Mouse (Mus musculus) forebrain, postnatal 0 days (tissue): ENCODE results near the gene Mad2l2. TPM values are rescaled to one million over a fixed set of nuclear protein-coding genes. Genes with fewer than 3 reads are reported as not detected.
A peak's percentile ranks its signal among the peaks of the same experiment; 100 is the strongest.

ENCODE experiments used
- ATAC-seq: fragments of 200-750 bp; cut with Nextera tagmentation; 2 replicates; pipeline ENCODE4 v1.8.0; 2017; ENCODE audit warnings: mild to moderate bottlenecking, moderate library complexity
- DNase-seq: peaks from one replicate; pipeline ENCODE4 v3.0.0-alpha.2; 2015
- H3K27ac ChIP-seq: fragments of 300-500 bp; sonication (generic); 2 replicates; pipeline ENCODE4 v1.5.1; 2014; ENCODE audit warnings: low read depth, mild to moderate bottlenecking, antibody characterized with exemption, low read length, moderate library complexity, mixed read lengths
- H3K27me3 ChIP-seq: fragments of 300-500 bp; sonication (generic); 2 replicates; pipeline ENCODE4 v1.6.1; 2014; ENCODE audit warnings: mild to moderate bottlenecking, low read length, mixed read lengths; ENCODE audit not compliant: insufficient read depth
- H3K36me3 ChIP-seq: fragments of 300-500 bp; sonication (generic); 2 replicates; pipeline ENCODE4 v1.6.1; 2014; ENCODE audit warnings: mild to moderate bottlenecking, moderate library complexity; ENCODE audit not compliant: insufficient read depth
- H3K4me1 ChIP-seq: fragments of 300-500 bp; sonication (generic); 2 replicates; pipeline ENCODE4 v1.6.1; 2014; ENCODE audit warnings: antibody characterized with exemption; ENCODE audit not compliant: insufficient read depth
- H3K4me2 ChIP-seq: fragments of 300-500 bp; sonication (generic); 2 replicates; pipeline ENCODE4 v1.6.1; 2014; ENCODE audit warnings: low read depth, mild to moderate bottlenecking, moderate library complexity
- H3K4me3 ChIP-seq: fragments of 300-500 bp; sonication (generic); 2 replicates; pipeline ENCODE4 v1.5.1; 2014; ENCODE audit warnings: low read depth, low read length, mixed read lengths
- H3K9ac ChIP-seq: fragments of 300-500 bp; sonication (generic); 2 replicates; pipeline ENCODE4 v1.6.1; 2014; ENCODE audit warnings: mild to moderate bottlenecking
- H3K9me3 ChIP-seq: fragments of 300-500 bp; sonication (generic); 2 replicates; pipeline ENCODE4 v1.6.1; 2016; ENCODE audit warnings: low read length
- CTCF ChIP-seq: sonication (generic); IDR thresholded peaks from 2 replicates; pipeline ENCODE4 v1.5.1; 2016; ENCODE audit warnings: antibody characterized with exemption, control low read depth, low read depth
- WGBS: fragments of 180-500 bp; shearing (Covaris S2); extraction: QIAGEN DNeasy Blood & Tissue Kit; methylation state at CpG from one replicate; pipeline ENCODE4 v1.1.7; 2014; 5-methylcytosine and 5-hydroxymethylcytosine counted together
- polyA plus RNA-seq: library from polyadenylated mRNA; unstranded; fragments of >200 nt; fragmentation: Nextera tagmentation; extraction: Ambion mirVana; gene quantifications from 2 replicates; pipeline ENCODE4 v1.2.1, GENCODE M21; 2015
- total RNA-seq: library from RNA; depleted of rRNA; stranded (reverse); fragments of >200 nt; gene quantifications from 2 replicates; pipeline ENCODE4 v1.2.3, GENCODE M21; 2014

Gene Mad2l2
- total and polyA plus RNA-seq, 2 experiments from 2014 or later, result 45.7 to 104 TPM

- H3K27ac ChIP-seq, result no peak overlapping the region
- H3K27me3 ChIP-seq, result no peaks in the 10 kb centered on the region
- 55% methylated on average over 10 of the region's 10 CpGs for WGBS
- TF ChIP-seq CTCF, result no peak
- DNase-seq, result no peak
- peaks cover 5% of the 10 kb centered on the region; the same call in 1 of the 2 replicates for H3K4me1 ChIP-seq
- no peak overlapping the region for H3K4me2 ChIP-seq
- H3K4me3 ChIP-seq, result no peak overlapping the region
- ATAC-seq, result no peak
- no peak overlapping the region for H3K9ac ChIP-seq
- no peaks in the 10 kb centered on the region for H3K36me3 ChIP-seq
- H3K9me3 ChIP-seq, result no peaks in the 10 kb centered on the region
Measured at GRCm38 (mm10) chr4:148085131-148085906, 44.9 kb upstream of the Mad2l2 start.

DNA sequence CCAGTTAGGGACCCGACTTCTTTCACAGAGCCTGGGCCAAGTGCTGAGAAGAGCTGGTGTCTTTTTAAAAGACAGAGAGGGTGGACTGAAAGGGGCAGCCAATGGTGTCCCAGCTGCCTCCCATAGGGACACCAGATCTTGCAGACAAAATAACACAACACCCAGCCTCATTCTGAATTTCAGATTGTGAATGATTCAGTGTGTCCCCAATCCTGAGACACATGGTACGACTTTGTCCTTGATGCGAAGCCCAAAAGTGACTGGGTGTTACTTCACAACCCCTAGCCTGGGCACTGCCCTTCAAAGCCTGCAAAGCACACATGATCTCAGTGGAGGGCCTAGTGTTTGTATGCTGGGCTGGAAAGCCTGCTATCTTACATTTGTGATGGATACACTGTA, 44.3 kb upstream of the Mad2l2 start:
- no peak overlapping the region for H3K4me2 ChIP-seq
- no peaks in the 10 kb centered on the region for H3K27me3 ChIP-seq
- no peaks in the 10 kb centered on the region for H3K9me3 ChIP-seq
- no peak overlapping the region for H3K27ac ChIP-seq
- no peak overlapping the region for H3K9ac ChIP-seq
- WGBS, result 77% methylated on average over 3 of the region's 3 CpGs
- DNase-seq, result no peak
- H3K4me3 ChIP-seq, result no peak overlapping the region
- no peak for ATAC-seq
- H3K4me1 ChIP-seq, result peaks cover 5% of the 10 kb centered on the region; the same call in 1 of the 2 replicates
- TF ChIP-seq CTCF, result no peak
- H3K36me3 ChIP-seq, result no peaks in the 10 kb centered on the region

DNA sequence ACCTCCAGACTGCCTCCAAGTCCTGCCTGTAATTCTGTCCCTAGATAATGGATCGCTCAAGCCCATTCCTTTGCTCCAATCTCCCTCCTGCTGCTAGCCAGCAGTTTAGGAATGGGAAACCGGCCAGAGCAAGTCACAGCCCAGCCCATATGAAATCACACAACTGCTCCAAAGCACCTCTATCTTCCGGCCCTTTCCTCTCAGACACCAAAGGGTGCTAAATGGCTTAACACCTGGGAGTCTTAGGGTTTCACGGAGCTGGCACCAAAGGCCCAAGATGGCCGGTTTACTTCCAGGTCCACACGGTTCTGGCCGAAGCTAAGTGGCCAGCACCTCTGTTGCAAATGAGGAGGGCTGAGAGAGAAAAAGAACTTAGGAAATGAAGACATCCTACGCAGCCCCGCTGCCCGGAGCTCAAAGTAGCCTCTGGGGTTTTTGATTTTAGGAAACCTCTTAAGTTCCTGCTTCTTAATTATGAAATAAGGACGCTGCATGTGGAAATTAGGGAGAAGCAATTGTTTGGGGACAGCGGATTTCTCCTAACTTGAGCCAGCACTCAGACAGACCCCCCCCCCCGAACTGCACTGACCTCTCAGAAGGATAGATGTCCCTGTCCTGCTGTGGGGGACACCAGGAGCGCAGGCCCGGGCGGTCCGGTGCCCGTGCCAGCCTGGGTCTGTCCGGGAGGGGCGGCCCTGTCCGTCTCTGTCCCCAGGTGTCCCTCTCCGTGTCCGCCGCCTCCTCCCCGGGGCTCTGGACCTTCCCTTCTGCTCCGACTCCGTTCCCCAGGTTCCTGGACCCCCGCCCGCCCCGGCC, 42.9 kb upstream of the Mad2l2 start:
- no peak for TF ChIP-seq CTCF
- Histone ChIP-seq H3K9me3 (no peaks in the 10 kb centered on the region), H3K4me3 (peak overlapping the region; percentile 46), H3K36me3 (no peaks in the 10 kb centered on the region), H3K9ac (peak overlapping the region; percentile 50), H3K27ac (peak overlapping the region; percentile 57; the same call in 1 of the 2 replicates), H3K27me3 (no peaks in the 10 kb centered on the region), H3K4me1 (peaks cover 5% of the 10 kb centered on the region; the same call in 1 of the 2 replicates), H3K4me2 (peak overlapping the region; percentile 90)
- ATAC-seq (peak; percentile 23), DNase-seq (no peak)
- WGBS, result 6% methylated on average over 28 of the region's 30 CpGs

DNA sequence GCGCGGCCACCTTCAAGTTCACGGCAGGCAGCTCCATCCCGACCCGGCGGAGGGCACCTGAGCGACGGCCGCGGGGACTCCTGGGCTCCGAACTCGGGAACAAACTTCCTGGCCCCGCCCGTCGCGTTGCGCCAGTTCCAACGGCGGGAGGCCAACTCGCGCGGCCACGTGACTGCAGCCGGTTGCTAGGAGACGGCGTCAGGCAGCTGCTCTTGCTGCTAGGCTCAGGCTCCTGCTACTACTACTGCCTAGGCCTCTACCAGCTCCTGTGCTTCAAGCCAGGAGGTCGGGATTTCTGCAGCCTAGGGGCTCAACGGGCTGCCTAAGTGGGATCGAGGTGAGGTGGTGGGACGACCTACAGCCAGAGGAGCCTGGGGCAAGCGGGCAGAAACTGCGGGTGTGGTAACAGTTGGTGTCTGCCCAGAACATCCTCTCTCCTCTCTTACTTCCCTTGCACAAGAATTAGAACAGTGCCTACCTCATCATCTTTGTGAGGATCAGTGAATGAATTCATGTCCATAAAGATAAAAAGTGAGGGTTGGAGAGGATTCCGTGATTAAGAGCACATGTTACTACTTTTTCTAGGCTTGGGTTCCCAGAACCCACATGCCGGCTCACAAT, 42.2 kb upstream of the Mad2l2 start, which contains the start of gene Agtrap:
Gene Agtrap (minus strand): TSS at position 125 of the 621 bp plus-strand sequence.
- peak; percentile 97 for ATAC-seq
- Histone ChIP-seq H3K27ac (peak within 1 kb of the TSS; percentile 57), H3K27me3 (no peaks in the 10 kb centered on the region), H3K9ac (peak within 1 kb of the TSS; percentile 50), H3K4me1 (peaks cover 5% of the 10 kb centered on the region; the same call in 1 of the 2 replicates), H3K4me2 (peak within 1 kb of the TSS; percentile 90), H3K9me3 (no peaks in the 10 kb centered on the region), H3K4me3 (peak within 1 kb of the TSS; percentile 46), H3K36me3 (no peaks in the 10 kb centered on the region)
- WGBS, result 4% methylated on average over 34 of the region's 34 CpGs
- peak; percentile 95 for DNase-seq
- no peak for TF ChIP-seq CTCF

DNA sequence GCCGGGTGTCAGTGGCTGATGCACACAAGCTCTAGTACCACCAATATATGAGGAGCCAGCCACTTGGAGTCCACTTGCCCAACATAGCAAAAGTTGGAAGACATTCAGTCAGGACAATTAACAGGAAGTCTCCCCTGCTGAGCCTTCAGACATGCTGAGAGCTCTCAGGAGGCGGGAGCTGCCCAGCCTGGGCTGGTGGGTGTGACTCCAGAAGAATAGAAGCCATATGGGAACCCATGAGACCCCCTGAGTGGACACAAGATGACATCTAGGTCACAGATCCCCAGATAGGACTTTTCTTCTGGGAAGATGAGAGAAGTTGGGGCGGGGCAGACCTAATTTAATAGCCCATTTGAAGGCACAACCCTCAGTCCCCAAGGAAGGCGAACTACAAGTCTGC, 41.0 kb upstream of the Mad2l2 start:
- peaks cover 5% of the 10 kb centered on the region; the same call in 1 of the 2 replicates for H3K4me1 ChIP-seq
- H3K9me3 ChIP-seq, result no peaks in the 10 kb centered on the region
- ATAC-seq, result no peak
- H3K4me3 ChIP-seq, result no peak overlapping the region
- 59% methylated on average over 4 of the region's 4 CpGs for WGBS
- DNase-seq, result no peak
- H3K27me3 ChIP-seq, result no peaks in the 10 kb centered on the region
- no peak for TF ChIP-seq CTCF
- H3K4me2 ChIP-seq, result no peak overlapping the region
- H3K27ac ChIP-seq, result no peak overlapping the region; the same call in 1 of the 2 replicates
- no peaks in the 10 kb centered on the region for H3K36me3 ChIP-seq
- H3K9ac ChIP-seq, result no peak overlapping the region

GRCm38 (mm10) chr4:148091181-148091580, 39.0 kb upstream of the Mad2l2 start:
- TF ChIP-seq CTCF, result no peak
- Histone ChIP-seq H3K4me1 (peaks cover 5% of the 10 kb centered on the region; the same call in 1 of the 2 replicates), H3K36me3 (no peaks in the 10 kb centered on the region), H3K27me3 (no peaks in the 10 kb centered on the region), H3K9ac (no peak overlapping the region), H3K27ac (no peak overlapping the region), H3K9me3 (no peaks in the 10 kb centered on the region), H3K4me3 (no peak overlapping the region), H3K4me2 (no peak overlapping the region)
- 95% methylated on average over 1 of the region's 1 CpGs for WGBS
- DNase-seq (no peak), ATAC-seq (no peak)
